Mouse (Mus musculus) forebrain, embryonic 11.5 days (tissue): ENCODE measurements at regions not wholly inside any gene's neighbourhood (a gene's known extent, or its start where the extent isn't known, plus 50 kb on each side); places are given as distances from the start of the nearest gene placed in this dataset.

Experiments used
- ATAC-seq: fragments of 200-750 bp; cut with Nextera tagmentation; replicated peaks from 2 replicates; pipeline ENCODE4 v1.8.0; 2017; ENCODE audit warnings: moderate TSS enrichment; ENCODE audit not compliant: low FRiP score
- DNase-seq: peaks from one replicate; pipeline ENCODE4 v3.0.0-alpha.2; 2017; ENCODE audit warnings: low spot score
- H3K27ac ChIP-seq: fragments of 300-500 bp; sonication (generic); 2 replicates; pipeline ENCODE4 v1.5.1; 2014; ENCODE audit warnings: low read depth, low read length
- H3K27me3 ChIP-seq: fragments of 300-500 bp; sonication (generic); 2 replicates; pipeline ENCODE4 v1.6.1; 2014; ENCODE audit warnings: mild to moderate bottlenecking, low read length, mixed read lengths; ENCODE audit not compliant: control insufficient read depth, insufficient read depth
- H3K36me3 ChIP-seq: fragments of 300-500 bp; sonication (generic); 2 replicates; pipeline ENCODE4 v1.6.1; 2014; ENCODE audit warnings: mild to moderate bottlenecking, low read length, moderate library complexity, mixed read lengths; ENCODE audit not compliant: control insufficient read depth, insufficient read depth
- H3K4me1 ChIP-seq: fragments of 300-500 bp; sonication (generic); replicated peaks from 2 replicates; pipeline ENCODE4 v1.6.1; 2014; ENCODE audit warnings: low read length, mixed read lengths; ENCODE audit not compliant: control insufficient read depth, insufficient read depth
- H3K4me2 ChIP-seq: fragments of 300-500 bp; sonication (generic); 2 replicates; pipeline ENCODE4 v1.6.1; 2014; ENCODE audit warnings: low read depth, mild to moderate bottlenecking, low read length, moderate library complexity, mixed read lengths; ENCODE audit not compliant: severe bottlenecking
- H3K4me3 ChIP-seq: fragments of 300-500 bp; sonication (generic); 2 replicates; pipeline ENCODE4 v1.5.1; 2014; ENCODE audit warnings: low read depth, low read length
- H3K9ac ChIP-seq: fragments of 300-500 bp; sonication (generic); 2 replicates; pipeline ENCODE4 v1.6.1; 2014; ENCODE audit warnings: low read length
- H3K9me3 ChIP-seq: fragments of 300-500 bp; sonication (generic); 2 replicates; pipeline ENCODE4 v1.6.1; 2016; ENCODE audit warnings: low read length, mixed read lengths; ENCODE audit not compliant: control insufficient read depth
- WGBS: fragments of 180-500 bp; shearing (Covaris S2); extraction: QIAGEN DNeasy Blood & Tissue Kit; methylation state at CpG from one replicate; pipeline ENCODE4 v1.1.7; 2014; 5-methylcytosine and 5-hydroxymethylcytosine counted together

DNA sequence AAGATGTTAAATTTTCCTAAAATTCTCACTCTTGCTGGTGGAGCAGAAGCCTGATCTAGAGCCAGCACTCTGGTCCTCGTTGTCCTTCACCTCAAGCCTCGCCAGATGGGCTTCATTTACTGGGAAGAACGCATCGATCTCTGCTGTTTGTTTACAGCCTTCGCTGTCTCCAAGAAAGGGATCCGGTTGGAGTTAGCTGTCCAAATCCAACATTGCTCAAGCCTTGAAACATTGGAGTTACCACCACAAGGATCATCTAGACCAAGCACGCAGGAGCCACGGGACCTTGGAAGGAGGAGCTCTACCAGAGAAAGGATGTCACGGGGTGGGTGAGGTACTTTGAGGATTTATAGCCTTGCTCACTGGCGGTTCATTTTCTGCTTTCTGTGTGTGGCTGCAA, 788.2 kb downstream of the Fat4 start:
- Histone ChIP-seq H3K27ac (no peak overlapping the region), H3K27me3 (no peaks in the 10 kb centered on the region), H3K9ac (no peak overlapping the region), H3K4me1 (no peaks in the 10 kb centered on the region), H3K4me2 (no peak overlapping the region), H3K9me3 (no peaks in the 10 kb centered on the region), H3K4me3 (no peak overlapping the region), H3K36me3 (no peaks in the 10 kb centered on the region)
- DNase-seq (no peak), ATAC-seq (no peak)
- WGBS = 86% methylated on average over 10 of the region's 10 CpGs

DNA sequence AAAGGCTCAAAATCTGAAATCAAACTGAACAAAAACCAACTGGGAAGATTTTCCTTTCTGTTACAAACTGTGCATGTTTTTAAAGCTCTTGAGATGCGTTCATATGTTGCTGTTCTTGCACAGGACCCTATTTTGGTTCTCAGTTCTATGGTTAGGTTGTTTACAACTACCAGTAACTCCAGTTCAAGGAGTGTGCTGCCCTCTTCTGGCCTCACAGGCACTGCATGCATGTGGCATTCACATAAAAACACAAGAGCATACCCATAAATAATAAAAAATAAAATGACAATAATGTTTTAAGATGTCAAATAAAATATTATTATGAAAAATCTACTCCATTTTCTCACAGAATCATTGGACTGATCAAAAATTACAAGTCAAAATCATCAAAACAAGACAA, 818.9 kb downstream of the Fat4 start:
- DNase-seq (no peak), ATAC-seq (no peak)
- Histone ChIP-seq H3K27me3 (no peaks in the 10 kb centered on the region), H3K4me1 (no peaks in the 10 kb centered on the region), H3K4me3 (no peak overlapping the region), H3K9ac (no peak overlapping the region), H3K9me3 (no peaks in the 10 kb centered on the region), H3K4me2 (no peak overlapping the region), H3K27ac (no peak overlapping the region), H3K36me3 (no peaks in the 10 kb centered on the region)
- WGBS = 87% methylated on average over 1 of the region's 1 CpGs

DNA sequence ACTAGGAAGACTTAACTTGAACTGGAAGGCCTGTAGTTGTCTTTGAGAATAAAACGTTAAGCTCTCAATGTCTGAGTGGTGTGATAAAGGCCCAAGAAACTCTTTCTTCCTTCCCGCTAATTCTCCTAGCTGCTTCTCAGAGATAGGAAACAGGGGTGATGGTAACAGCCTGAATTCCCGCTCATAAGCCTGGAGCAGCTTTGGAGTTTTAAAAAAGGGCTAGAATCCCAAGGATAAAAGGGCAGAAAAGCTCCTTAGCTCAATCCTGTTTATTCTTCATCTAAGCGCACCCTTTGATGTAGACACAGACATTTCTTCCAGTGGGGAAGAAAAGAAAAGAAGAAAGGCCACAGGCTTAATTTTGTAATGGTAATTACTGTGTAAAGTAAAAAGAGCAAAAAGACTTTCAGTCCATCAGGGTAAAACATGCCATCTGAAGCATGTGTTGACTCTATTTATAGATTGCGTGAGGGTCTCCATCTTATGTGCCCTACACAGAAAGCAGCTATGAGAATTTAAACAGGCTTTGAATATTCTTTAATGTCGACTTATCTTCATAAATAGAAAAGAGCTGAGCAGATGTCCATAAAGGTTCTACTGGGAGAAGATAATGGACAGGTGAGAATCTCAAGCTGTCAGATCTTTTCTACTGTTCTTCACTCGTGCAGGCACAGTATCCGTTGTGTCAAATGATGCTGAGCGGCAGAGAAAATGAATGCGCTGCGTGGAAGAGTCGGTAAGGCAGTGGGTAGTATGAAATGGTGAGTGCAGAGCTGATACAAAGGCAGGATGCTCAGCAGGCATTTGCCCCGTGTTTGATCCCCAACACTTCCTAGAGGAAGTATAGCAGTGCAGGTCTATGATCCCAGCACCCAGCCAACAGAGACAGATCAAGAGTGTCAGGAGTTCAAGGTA, 818.0 kb upstream of the Intu start:
- H3K9ac ChIP-seq = no peak overlapping the region
- 44% methylated on average over 13 of the region's 13 CpGs for WGBS
- no peaks in the 10 kb centered on the region for H3K27me3 ChIP-seq
- H3K4me1 ChIP-seq = no peaks in the 10 kb centered on the region
- ATAC-seq (no peak), DNase-seq (no peak)
- H3K4me3 ChIP-seq = no peak overlapping the region
- no peak overlapping the region for H3K4me2 ChIP-seq
- H3K36me3 ChIP-seq = no peaks in the 10 kb centered on the region
- H3K27ac ChIP-seq = no peak overlapping the region
- H3K9me3 ChIP-seq = no peaks in the 10 kb centered on the region

DNA sequence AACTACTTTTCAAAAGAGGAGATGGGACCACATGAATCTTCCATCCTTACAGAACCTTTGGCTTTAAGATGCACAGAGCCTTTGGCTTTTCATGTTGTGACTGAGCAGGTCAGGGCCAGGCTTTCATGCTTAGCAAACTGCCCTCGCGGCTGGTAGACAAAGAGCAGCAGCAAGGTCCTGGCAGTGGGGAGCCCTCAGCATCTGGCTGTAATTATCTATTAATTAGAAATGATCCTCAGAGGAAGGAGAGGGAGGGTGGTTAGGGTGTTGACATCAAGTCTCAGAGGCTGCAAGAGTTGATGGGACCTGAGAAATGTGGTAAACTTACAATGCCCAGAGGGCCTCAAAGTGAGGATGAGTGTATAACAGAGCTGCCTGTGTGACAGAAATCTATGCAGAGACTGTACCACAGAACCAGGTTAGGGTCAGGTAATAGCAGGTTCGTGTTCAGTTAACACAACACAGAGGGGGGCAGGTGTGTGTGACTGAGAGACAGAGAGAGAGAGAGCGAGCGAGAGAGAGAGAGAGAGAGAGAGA, 817.0 kb upstream of the Intu start:
- Histone ChIP-seq H3K9ac (no peak overlapping the region; the same call in 1 of the 2 replicates), H3K27me3 (no peaks in the 10 kb centered on the region), H3K4me2 (no peak overlapping the region), H3K4me3 (no peak overlapping the region), H3K4me1 (no peaks in the 10 kb centered on the region), H3K36me3 (no peaks in the 10 kb centered on the region), H3K9me3 (no peaks in the 10 kb centered on the region), H3K27ac (no peak overlapping the region)
- 53% methylated on average over 5 of the region's 5 CpGs for WGBS
- DNase-seq = no peak
- no peak for ATAC-seq

DNA sequence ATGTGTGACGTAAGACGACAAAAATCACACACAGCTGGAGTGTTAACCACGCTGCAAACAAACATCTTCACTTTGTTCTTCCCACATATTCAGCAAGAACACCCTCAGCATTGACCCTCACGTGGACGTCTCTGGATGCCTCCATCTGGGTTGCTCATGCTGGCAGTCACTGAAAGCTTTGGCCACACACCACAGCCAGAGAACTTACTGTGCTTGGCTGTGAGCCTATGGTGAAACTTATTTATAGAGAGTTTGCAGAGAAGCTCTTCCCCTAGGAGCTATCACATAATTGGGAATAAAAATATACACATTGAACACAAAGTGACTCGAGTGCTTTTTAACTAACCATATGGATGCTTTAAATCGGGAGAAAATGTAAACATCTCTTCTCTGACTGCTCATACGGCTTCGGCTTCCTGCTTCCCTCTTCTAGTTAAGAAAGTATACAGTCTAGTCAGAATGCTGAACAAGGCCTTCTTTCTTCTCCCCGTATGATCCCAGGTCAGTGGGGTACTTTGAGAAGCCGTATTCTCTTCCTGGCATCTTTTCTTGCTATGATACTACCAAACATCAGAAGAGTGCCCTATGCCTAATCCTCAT, 812.0 kb upstream of the Intu start:
- Histone ChIP-seq H3K4me1 (no peaks in the 10 kb centered on the region), H3K9ac (no peak overlapping the region), H3K27me3 (no peaks in the 10 kb centered on the region), H3K4me3 (no peak overlapping the region), H3K4me2 (no peak overlapping the region), H3K27ac (no peak overlapping the region), H3K9me3 (no peaks in the 10 kb centered on the region), H3K36me3 (no peaks in the 10 kb centered on the region)
- ATAC-seq (no peak), DNase-seq (no peak)
- WGBS = 81% methylated on average over 11 of the region's 11 CpGs

DNA sequence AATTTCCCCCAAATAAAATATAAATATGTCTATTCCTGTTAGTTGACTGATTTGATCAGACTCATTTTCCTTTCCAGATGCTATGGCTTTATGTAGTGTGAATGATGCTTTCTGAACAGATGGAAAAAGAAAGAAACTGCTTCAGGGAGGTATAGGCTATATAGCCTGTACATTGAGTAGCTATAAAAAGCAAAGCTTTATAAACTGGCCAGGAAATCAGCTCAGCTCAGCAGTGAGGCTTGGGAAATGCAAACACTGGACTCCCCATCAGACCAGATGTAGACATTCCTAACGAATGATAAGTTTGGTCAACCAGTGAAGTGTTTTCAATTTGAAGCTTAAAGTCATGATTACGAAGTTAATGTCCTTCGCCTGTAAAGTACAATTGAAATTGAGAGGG, 805.3 kb upstream of the Intu start:
- ATAC-seq (no peak), DNase-seq (no peak)
- no peak overlapping the region for H3K4me3 ChIP-seq
- 81% methylated on average over 3 of the region's 3 CpGs for WGBS
- H3K9ac ChIP-seq = no peak overlapping the region
- H3K9me3 ChIP-seq = no peaks in the 10 kb centered on the region
- H3K27ac ChIP-seq = no peak overlapping the region
- H3K4me2 ChIP-seq = no peak overlapping the region
- H3K4me1 ChIP-seq = no peaks in the 10 kb centered on the region
- H3K36me3 ChIP-seq = no peaks in the 10 kb centered on the region
- no peaks in the 10 kb centered on the region for H3K27me3 ChIP-seq

DNA sequence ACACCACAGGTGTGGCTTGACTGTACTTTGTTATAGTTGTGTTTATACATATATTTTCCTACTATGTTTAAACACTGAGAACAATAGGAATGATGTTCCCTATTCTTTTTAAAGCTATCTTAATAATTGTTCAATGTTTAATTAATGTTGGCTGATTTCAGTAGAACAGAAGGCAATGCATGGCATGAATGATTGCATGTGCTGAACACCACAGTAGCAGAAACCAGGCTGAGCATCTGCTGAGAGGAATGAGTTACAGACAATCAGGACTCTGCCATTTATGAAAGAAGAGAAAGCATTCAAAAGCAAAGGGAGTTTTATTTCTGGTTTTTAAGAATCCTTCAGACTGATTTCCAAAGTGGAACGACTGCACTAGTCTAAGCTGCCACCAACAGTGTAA, 794.4 kb upstream of the Intu start:
- no peak overlapping the region for H3K9ac ChIP-seq
- H3K27ac ChIP-seq = no peak overlapping the region
- ATAC-seq = no peak
- no peak overlapping the region for H3K4me2 ChIP-seq
- no peaks in the 10 kb centered on the region for H3K9me3 ChIP-seq
- H3K4me1 ChIP-seq = no peaks in the 10 kb centered on the region
- no peaks in the 10 kb centered on the region for H3K27me3 ChIP-seq
- WGBS = 49% methylated on average over 1 of the region's 1 CpGs
- DNase-seq = no peak
- no peaks in the 10 kb centered on the region for H3K36me3 ChIP-seq
- H3K4me3 ChIP-seq = no peak overlapping the region

DNA sequence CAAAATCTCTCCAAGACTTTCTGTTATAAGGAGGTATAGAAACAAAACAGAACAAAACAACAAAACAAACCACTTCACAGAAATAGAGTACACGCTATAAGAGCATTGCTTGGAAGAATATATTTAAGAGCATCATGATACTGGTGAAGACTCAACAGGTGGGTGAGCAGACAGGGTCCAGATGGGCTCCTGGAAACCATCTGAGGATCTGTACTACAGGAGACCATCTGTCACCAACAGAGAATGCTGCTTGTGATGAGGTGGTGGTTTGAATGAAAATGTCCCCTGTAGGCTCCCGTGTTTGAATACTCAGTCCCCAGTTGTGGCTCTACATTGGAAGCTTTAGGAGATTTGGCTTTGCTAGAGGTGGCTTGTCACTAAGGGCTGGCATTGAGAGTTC, 785.1 kb upstream of the Intu start:
- ATAC-seq (no peak), DNase-seq (no peak)
- no peak overlapping the region for H3K9ac ChIP-seq
- H3K4me3 ChIP-seq = no peak overlapping the region
- H3K4me2 ChIP-seq = no peak overlapping the region
- 81% methylated on average over 2 of the region's 2 CpGs for WGBS
- no peaks in the 10 kb centered on the region for H3K4me1 ChIP-seq
- no peaks in the 10 kb centered on the region for H3K36me3 ChIP-seq
- H3K27me3 ChIP-seq = no peaks in the 10 kb centered on the region
- H3K27ac ChIP-seq = no peak overlapping the region
- no peaks in the 10 kb centered on the region for H3K9me3 ChIP-seq
